Mouse (Mus musculus): ENCODE results near the gene Arl11.

GRCm38 (mm10) chr14:61360981-61361511 is 51.5 kb downstream of the Arl11 start:
- no peak for TF ChIP-seq CTCF (IDR thresholded peaks at IDR 0.05; ENCODE audit: low read depth)
- no peak for TF ChIP-seq EP300 (IDR thresholded peaks at IDR 0.05; ENCODE audit: low read depth)

Data from liver, embryonic 14.5 days (tissue).